Mouse (Mus musculus) myocyte (in vitro differentiated cells): ENCODE measurements around the gene Tmem131l.

Source experiments
- CEBPB ChIP-seq: IDR thresholded peaks from 2 replicates; pipeline ENCODE4 v1.6.1; 2011; ENCODE audit warnings: mild to moderate bottlenecking, moderate library complexity; ENCODE audit not compliant: poor library complexity, insufficient read depth, severe bottlenecking
- E2F4 ChIP-seq: IDR thresholded peaks from one replicate; pipeline ENCODE4 v1.6.1; 2011; ENCODE audit warnings: mild to moderate bottlenecking, control low read depth, moderate library complexity; ENCODE audit not compliant: insufficient read depth
- MAX ChIP-seq: IDR thresholded peaks from one replicate; pipeline ENCODE4 v1.6.1; 2011; ENCODE audit warnings: low read depth, mild to moderate bottlenecking, control low read depth
- MYOD1 ChIP-seq, 3 experiments: IDR thresholded peaks; one replicate each; pipeline ENCODE4 v1.6.1; 2011; ENCODE audit warnings: control low read depth in 2 of 3, low read depth in 2 of 3, mild to moderate bottlenecking in 2 of 3, moderate library complexity in 1 of 3; ENCODE audit not compliant: insufficient read length in 2 of 3, control insufficient read depth in 1 of 3
- POLR2A ChIP-seq: IDR thresholded peaks from one replicate; pipeline ENCODE4 v1.6.1; 2011; ENCODE audit warnings: low read depth, mild to moderate bottlenecking, control low read depth, moderate library complexity; ENCODE audit not compliant: insufficient read length
- TCF12 ChIP-seq: IDR thresholded peaks from one replicate; pipeline ENCODE4 v1.6.1; 2011; ENCODE audit warnings: mild to moderate bottlenecking, control low read depth; ENCODE audit not compliant: poor library complexity, insufficient read depth, severe bottlenecking
- USF1 ChIP-seq: IDR thresholded peaks from one replicate; pipeline ENCODE4 v1.6.1; 2011; ENCODE audit warnings: low read depth, mild to moderate bottlenecking, control low read depth, moderate library complexity

- no peak for TF ChIP-seq E2F4
- no peak for TF ChIP-seq POLR2A
- no peak for TF ChIP-seq TCF12
- TF ChIP-seq MAX = no peak
- peak in 1 of 3 experiments; percentile 45 for TF ChIP-seq MYOD1 (IDR thresholded peaks at IDR 0.05; ENCODE audit: control insufficient read depth in 1 of 3, insufficient read length in 2 of 3, low read depth in 2 of 3)
- TF ChIP-seq USF1 = no peak
- no peak for TF ChIP-seq CEBPB
Observed at GRCm38 (mm10) chr3:83988214-83988613, 51.8 kb downstream of the Tmem131l start.
